Mouse (Mus musculus) myocyte (in vitro differentiated cells): ENCODE data around the gene Chil5. TPM values are rescaled to one million over a fixed set of nuclear protein-coding genes. Genes with fewer than 3 reads are reported as not detected.
"Not testable (repeated sequence)": the region's sequence is repeated elsewhere in the genome, so short reads cannot be mapped to it uniquely, and the experiment has no call there.

ENCODE experiments used
- H3K27me3 ChIP-seq: one replicate; pipeline ENCODE4 v1.6.1; 2011; ENCODE audit not compliant: control insufficient read depth, insufficient read depth, insufficient read length
- H3K36me3 ChIP-seq: one replicate; pipeline ENCODE4 v1.6.1; 2011; ENCODE audit not compliant: control insufficient read depth, insufficient read depth
- H3K4me2 ChIP-seq: one replicate; pipeline ENCODE4 v1.6.1; 2011; ENCODE audit warnings: low read depth, control low read depth
- H3K4me3 ChIP-seq: one replicate; pipeline ENCODE4 v1.5.1; 2011; ENCODE audit warnings: mild to moderate bottlenecking, control low read depth, moderate library complexity
- H3K79me2 ChIP-seq: one replicate; pipeline ENCODE4 v1.6.1; 2011; ENCODE audit not compliant: control insufficient read depth, insufficient read depth
- H3ac ChIP-seq: one replicate; pipeline ENCODE4 v1.6.1; 2011; ENCODE audit not compliant: control insufficient read depth, insufficient read length
- CEBPB ChIP-seq: IDR thresholded peaks from 2 replicates; pipeline ENCODE4 v1.6.1; 2011; ENCODE audit warnings: mild to moderate bottlenecking, moderate library complexity; ENCODE audit not compliant: poor library complexity, insufficient read depth, severe bottlenecking
- E2F4 ChIP-seq: IDR thresholded peaks from one replicate; pipeline ENCODE4 v1.6.1; 2011; ENCODE audit warnings: mild to moderate bottlenecking, control low read depth, moderate library complexity; ENCODE audit not compliant: insufficient read depth
- MAX ChIP-seq: IDR thresholded peaks from one replicate; pipeline ENCODE4 v1.6.1; 2011; ENCODE audit warnings: low read depth, mild to moderate bottlenecking, control low read depth
- MYOD1 ChIP-seq, 3 experiments: IDR thresholded peaks; one replicate each; pipeline ENCODE4 v1.6.1; 2011; ENCODE audit warnings: control low read depth in 2 of 3, low read depth in 2 of 3, mild to moderate bottlenecking in 2 of 3, moderate library complexity in 1 of 3; ENCODE audit not compliant: insufficient read length in 2 of 3, control insufficient read depth in 1 of 3
- MYOG ChIP-seq, 3 experiments: IDR thresholded peaks; one replicate each; pipeline ENCODE4 v1.6.1; 2011; ENCODE audit warnings: control low read depth in 2 of 3, low read depth in 2 of 3, mild to moderate bottlenecking in 2 of 3; ENCODE audit not compliant: insufficient read length in 2 of 3, control insufficient read depth in 1 of 3, insufficient read depth in 1 of 3
- POLR2A ChIP-seq: IDR thresholded peaks from one replicate; pipeline ENCODE4 v1.6.1; 2011; ENCODE audit warnings: low read depth, mild to moderate bottlenecking, control low read depth, moderate library complexity; ENCODE audit not compliant: insufficient read length
- POLR2AphosphoS2 ChIP-seq: IDR thresholded peaks from one replicate; pipeline ENCODE4 v1.6.1; 2011; ENCODE audit warnings: low read depth, control low read depth; ENCODE audit not compliant: insufficient read length
- REST ChIP-seq: IDR thresholded peaks from one replicate; pipeline ENCODE4 v1.6.1; 2011; ENCODE audit warnings: mild to moderate bottlenecking, control low read depth, moderate library complexity; ENCODE audit not compliant: insufficient read depth, insufficient read length
- SRF ChIP-seq: IDR thresholded peaks from one replicate; pipeline ENCODE4 v1.6.1; 2011; ENCODE audit warnings: low read depth; ENCODE audit not compliant: control insufficient read depth, insufficient read length
- TCF12 ChIP-seq: IDR thresholded peaks from one replicate; pipeline ENCODE4 v1.6.1; 2011; ENCODE audit warnings: mild to moderate bottlenecking, control low read depth; ENCODE audit not compliant: poor library complexity, insufficient read depth, severe bottlenecking
- TCF3 ChIP-seq: IDR thresholded peaks from one replicate; pipeline ENCODE4 v1.6.1; 2011; ENCODE audit warnings: low read depth, control low read depth; ENCODE audit not compliant: insufficient read length
- USF1 ChIP-seq: IDR thresholded peaks from one replicate; pipeline ENCODE4 v1.6.1; 2011; ENCODE audit warnings: low read depth, mild to moderate bottlenecking, control low read depth, moderate library complexity
- polyA plus RNA-seq: library from polyadenylated mRNA; unstranded; fragments of >200 nt; fragmentation: generic; extraction: Trizol; gene quantifications from one replicate; pipeline ENCODE4 v1.2.1, GENCODE M21; 2012; ENCODE audit warnings: missing spikeins

Gene Chil5
- polyA plus RNA-seq = not detected

GRCm38 (mm10) chr3:106032781-106033180, at the start of gene Chil5:
TSS of gene Chil5 (minus strand) at chr3:106032814.
- TF ChIP-seq MAX = no peak
- TF ChIP-seq POLR2AphosphoS2 = no peak
- Histone ChIP-seq H3K27me3 (no peaks in the 10 kb centered on the region), H3ac (no peak within 1 kb of the TSS), H3K4me2 (no peak within 1 kb of the TSS), H3K79me2 (no peaks in the 10 kb centered on the region), H3K4me3 (no peak within 1 kb of the TSS), H3K36me3 (no peaks in the 10 kb centered on the region)

DNA sequence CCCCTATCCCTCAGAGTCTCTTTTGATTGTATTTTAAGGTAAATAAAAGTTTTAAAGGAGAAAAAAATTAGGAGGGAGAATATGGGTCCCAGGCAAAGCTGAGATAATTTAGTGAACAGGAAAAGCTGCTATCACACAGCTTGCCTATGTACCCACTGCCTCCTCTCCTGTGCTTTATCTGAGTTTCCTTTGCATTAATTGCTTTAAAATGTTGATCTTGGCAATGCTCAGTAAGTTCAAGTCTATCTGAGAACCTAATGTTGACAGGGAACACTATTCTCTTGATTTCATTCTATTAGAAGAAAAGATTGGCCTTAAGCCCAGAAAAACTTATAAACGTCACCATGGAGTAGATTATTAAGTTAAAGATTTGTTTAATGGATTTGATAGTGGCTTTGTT, 42.2 kb upstream of the Chil5 start:
- no peaks in the 10 kb centered on the region for H3K27me3 ChIP-seq
- H3K4me2 ChIP-seq = no peak overlapping the region
- no peak overlapping the region for H3K4me3 ChIP-seq
- no peaks in the 10 kb centered on the region for H3K36me3 ChIP-seq
- TF ChIP-seq MYOD1 (IDR thresholded peaks at IDR 0.05; ENCODE audit: control insufficient read depth in 1 of 3, insufficient read length in 2 of 3, low read depth in 2 of 3) (no peak), REST (no peak), TCF3 (no peak), MYOG (IDR thresholded peaks at IDR 0.05; ENCODE audit: control insufficient read depth in 1 of 3, insufficient read depth in 1 of 3, insufficient read length in 2 of 3, low read depth in 2 of 3) (no peak), POLR2AphosphoS2 (no peak), SRF (no peak)
- H3ac ChIP-seq = no peak overlapping the region
- no peaks in the 10 kb centered on the region for H3K79me2 ChIP-seq

GRCm38 (mm10) chr3:106070994-106071393, 38.4 kb upstream of the Chil5 start:
- Histone ChIP-seq H3K79me2 (no peaks in the 10 kb centered on the region), H3K27me3 (no peaks in the 10 kb centered on the region), H3K4me3 (no peak overlapping the region), H3K36me3 (no peaks in the 10 kb centered on the region), H3ac (no peak overlapping the region), H3K4me2 (no peak overlapping the region)
- TF ChIP-seq MYOG (IDR thresholded peaks at IDR 0.05; ENCODE audit: control insufficient read depth in 1 of 3, insufficient read depth in 1 of 3, insufficient read length in 2 of 3, low read depth in 2 of 3) = no peak
- TF ChIP-seq E2F4 = no peak
- TF ChIP-seq POLR2A = no peak
- TF ChIP-seq TCF3 = no peak
- TF ChIP-seq POLR2AphosphoS2 = no peak
- no peak for TF ChIP-seq MAX
- TF ChIP-seq MYOD1 (IDR thresholded peaks at IDR 0.05; ENCODE audit: control insufficient read depth in 1 of 3, insufficient read length in 2 of 3, low read depth in 2 of 3) = no peak

DNA sequence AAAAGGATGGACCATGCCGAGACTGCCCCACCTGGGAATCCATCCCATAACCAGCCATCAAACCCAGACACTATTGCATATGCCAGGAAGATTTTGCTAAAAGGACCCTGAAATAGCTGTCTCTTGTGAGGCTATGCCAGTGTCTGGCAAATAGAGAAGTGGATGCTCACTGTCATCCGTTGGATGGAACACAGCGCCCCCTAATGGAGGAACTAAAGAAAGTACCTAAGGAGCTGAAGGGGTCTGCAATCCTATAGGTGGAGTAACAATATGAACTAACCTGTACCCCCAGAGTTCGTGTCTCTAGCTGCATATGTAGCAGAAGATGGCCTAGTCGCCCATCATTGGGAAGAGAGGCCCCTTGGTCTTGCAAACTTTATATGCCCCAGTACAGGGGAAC, 35.1 kb upstream of the Chil5 start:
- not testable (repeated sequence) for H3K36me3 ChIP-seq, H3ac ChIP-seq, H3K79me2 ChIP-seq, H3K4me2 ChIP-seq, H3K4me3 ChIP-seq, H3K27me3 ChIP-seq

GRCm38 (mm10) chr3:106057966-106058365, 25.4 kb upstream of the Chil5 start:
- H3ac ChIP-seq = no peak overlapping the region
- no peaks in the 10 kb centered on the region for H3K36me3 ChIP-seq
- TF ChIP-seq E2F4 (no peak), USF1 (no peak), SRF (no peak), MAX (no peak), POLR2AphosphoS2 (no peak), MYOD1 (IDR thresholded peaks at IDR 0.05; ENCODE audit: control insufficient read depth in 1 of 3, insufficient read length in 2 of 3, low read depth in 2 of 3) (no peak), POLR2A (no peak), CEBPB (no peak), MYOG (IDR thresholded peaks at IDR 0.05; ENCODE audit: control insufficient read depth in 1 of 3, insufficient read depth in 1 of 3, insufficient read length in 2 of 3, low read depth in 2 of 3) (no peak), REST (no peak), TCF3 (no peak)
- H3K4me3 ChIP-seq = no peak overlapping the region
- no peaks in the 10 kb centered on the region for H3K79me2 ChIP-seq
- H3K27me3 ChIP-seq = no peaks in the 10 kb centered on the region
- H3K4me2 ChIP-seq = no peak overlapping the region

DNA sequence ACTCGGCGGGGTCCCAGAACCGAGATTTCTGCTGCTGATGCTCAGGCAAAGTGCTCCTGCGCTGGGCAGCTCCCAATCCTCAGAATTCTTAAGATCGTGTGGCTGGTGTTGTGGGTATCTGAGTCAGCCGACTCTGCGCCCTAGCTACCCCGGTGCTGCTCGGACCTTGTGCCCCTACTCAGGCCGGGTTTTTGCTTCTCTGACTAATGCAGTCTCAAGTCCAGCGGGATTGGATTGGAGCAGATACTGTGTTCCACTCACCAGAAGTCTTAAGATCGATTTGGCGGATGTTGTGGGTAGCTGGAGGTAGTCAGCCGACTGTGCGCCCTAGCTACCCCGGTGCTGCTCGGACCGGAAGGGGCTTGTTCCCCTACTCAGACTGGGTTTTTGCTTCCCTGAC, 19.3 kb upstream of the Chil5 start:
- Histone ChIP-seq H3K36me3 (no peaks in the 10 kb centered on the region), H3K4me3 (no peak overlapping the region), H3K4me2 (no peak overlapping the region), H3K79me2 (no peaks in the 10 kb centered on the region), H3ac (no peak overlapping the region), H3K27me3 (no peaks in the 10 kb centered on the region)
- TF ChIP-seq CEBPB (no peak), USF1 (no peak), TCF12 (no peak), TCF3 (no peak), POLR2AphosphoS2 (no peak), MAX (no peak), MYOG (IDR thresholded peaks at IDR 0.05; ENCODE audit: control insufficient read depth in 1 of 3, insufficient read depth in 1 of 3, insufficient read length in 2 of 3, low read depth in 2 of 3) (no peak)
